Mouse (Mus musculus): ENCODE measurements around the gene Kcnk10. TPM values are rescaled to one million over a fixed set of nuclear protein-coding genes. Genes with fewer than 3 reads are reported as not detected.

Gene Kcnk10
- 4.6 TPM for polyA plus RNA-seq (2014; fragmentation: Illumina TruSeq; extraction: RNeasy Lipid Tissue Mini Kit (QIAGEN cat#74804); ENCODE audit: low replicate concordance)

GRCm38 (mm10) chr12:98577861-98578360 is at the start of gene Kcnk10:
TSS of gene Kcnk10 (minus strand) at chr12:98578310.

DNA sequence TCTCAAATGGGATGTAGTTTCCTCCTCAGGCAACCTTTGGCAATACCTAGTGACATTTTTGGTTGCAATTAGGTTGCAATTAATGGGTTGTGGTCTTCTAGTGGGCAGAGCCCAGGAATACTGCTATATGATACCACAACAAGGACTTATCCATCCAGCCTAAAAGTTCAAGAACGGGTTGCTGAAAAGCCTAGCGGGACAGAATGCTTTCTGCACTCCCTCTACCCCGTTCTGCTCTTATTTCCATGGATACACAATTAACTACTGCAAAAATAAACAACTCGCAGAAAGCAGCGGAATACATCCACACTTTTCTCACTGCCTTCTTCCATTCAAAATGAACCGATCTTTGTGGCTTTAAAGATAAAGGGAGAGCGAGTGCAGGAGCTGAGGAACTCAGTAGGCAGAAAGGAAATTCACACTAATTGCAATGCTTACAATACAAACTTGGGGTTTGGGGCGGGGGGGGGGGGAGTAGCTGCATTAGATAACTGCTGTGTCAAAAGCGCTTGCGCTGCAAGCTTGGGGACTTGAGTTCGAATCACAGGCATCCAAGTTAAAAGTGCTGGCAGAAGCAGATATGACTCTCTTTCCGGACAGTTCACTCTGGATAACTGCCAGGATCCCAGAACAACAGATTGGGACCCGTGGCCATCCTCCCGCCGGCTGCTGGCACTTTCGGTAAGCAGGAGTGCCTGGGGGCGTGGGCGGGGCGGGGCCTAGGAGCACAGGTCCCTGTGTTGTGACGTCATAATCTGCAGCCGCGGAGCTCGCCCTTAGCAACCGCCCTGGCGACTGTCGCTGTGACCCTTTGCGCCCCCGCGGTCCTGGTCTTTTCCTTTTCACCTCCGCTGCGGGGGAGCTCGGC is 49.5 kb upstream of the Kcnk10 start, which contains the start of gene Spata7:
Spata7 (plus strand) TSS at position 766 of the 868 bp plus-strand sequence.

Other genes starting within 250 kb of the Kcnk10 start
- 3.8 TPM for gene Spata7, start 49.8 kb upstream of the Kcnk10 start, polyA plus RNA-seq (2014; fragmentation: Illumina TruSeq; extraction: RNeasy Lipid Tissue Mini Kit (QIAGEN cat#74804); ENCODE audit: low replicate concordance)
- gene Ptpn21, start 159.1 kb upstream of the Kcnk10 start, polyA plus RNA-seq (2014; fragmentation: Illumina TruSeq; extraction: RNeasy Lipid Tissue Mini Kit (QIAGEN cat#74804); ENCODE audit: low replicate concordance), result 13.3 TPM
- gene Zc3h14, start 168.7 kb upstream of the Kcnk10 start, polyA plus RNA-seq (2014; fragmentation: Illumina TruSeq; extraction: RNeasy Lipid Tissue Mini Kit (QIAGEN cat#74804); ENCODE audit: low replicate concordance), result 143 TPM